Mouse (Mus musculus) cortical plate, adult 2 months (tissue): ENCODE results near the gene E130308A19Rik.

Experiments used
- CTCF ChIP-seq: fragments of 200-500 bp; IDR thresholded peaks from 2 replicates; pipeline ENCODE4 v1.5.1; 2011; ENCODE audit warnings: mild to moderate bottlenecking, control low read depth, low read length; ENCODE audit not compliant: insufficient read depth; ENCODE audit errors: extremely low read depth
- POLR2A ChIP-seq: fragments of 200-500 bp; IDR thresholded peaks from 2 replicates; pipeline ENCODE4 v1.6.1; 2011; ENCODE audit warnings: mild to moderate bottlenecking, low read length, control low read depth; ENCODE audit not compliant: insufficient read depth; ENCODE audit errors: extremely low read depth

DNA sequence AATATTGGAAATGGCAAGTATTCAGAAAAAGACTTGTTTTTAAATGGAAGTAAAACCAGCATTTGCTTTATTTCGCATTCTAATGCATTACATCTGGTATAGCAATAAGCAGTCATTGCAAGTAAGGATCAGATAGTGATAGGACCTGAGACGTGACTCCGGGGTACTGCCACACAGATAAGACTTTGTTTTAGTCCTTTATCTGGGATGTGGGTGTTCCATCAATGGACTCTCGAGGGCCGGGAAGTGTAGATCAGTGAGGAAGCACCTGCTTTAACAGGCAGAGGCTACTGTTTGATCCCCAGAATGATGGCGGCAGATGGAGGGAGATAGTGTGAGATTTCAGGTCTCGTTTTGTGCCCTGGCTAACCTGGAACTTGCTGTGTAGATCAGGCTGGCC lies 105.5 kb downstream of the E130308A19Rik start:
- TF ChIP-seq POLR2A (no peak), CTCF (no peak)
